Mouse (Mus musculus): ENCODE results near the gene Cdc5l. TPM values are rescaled to one million over a fixed set of nuclear protein-coding genes. Genes with fewer than 3 reads are reported as not detected.

The Cdc5l gene
- total RNA-seq (2023) = 10 to 100 TPM; 71.2 to 81.6 TPM

DNA sequence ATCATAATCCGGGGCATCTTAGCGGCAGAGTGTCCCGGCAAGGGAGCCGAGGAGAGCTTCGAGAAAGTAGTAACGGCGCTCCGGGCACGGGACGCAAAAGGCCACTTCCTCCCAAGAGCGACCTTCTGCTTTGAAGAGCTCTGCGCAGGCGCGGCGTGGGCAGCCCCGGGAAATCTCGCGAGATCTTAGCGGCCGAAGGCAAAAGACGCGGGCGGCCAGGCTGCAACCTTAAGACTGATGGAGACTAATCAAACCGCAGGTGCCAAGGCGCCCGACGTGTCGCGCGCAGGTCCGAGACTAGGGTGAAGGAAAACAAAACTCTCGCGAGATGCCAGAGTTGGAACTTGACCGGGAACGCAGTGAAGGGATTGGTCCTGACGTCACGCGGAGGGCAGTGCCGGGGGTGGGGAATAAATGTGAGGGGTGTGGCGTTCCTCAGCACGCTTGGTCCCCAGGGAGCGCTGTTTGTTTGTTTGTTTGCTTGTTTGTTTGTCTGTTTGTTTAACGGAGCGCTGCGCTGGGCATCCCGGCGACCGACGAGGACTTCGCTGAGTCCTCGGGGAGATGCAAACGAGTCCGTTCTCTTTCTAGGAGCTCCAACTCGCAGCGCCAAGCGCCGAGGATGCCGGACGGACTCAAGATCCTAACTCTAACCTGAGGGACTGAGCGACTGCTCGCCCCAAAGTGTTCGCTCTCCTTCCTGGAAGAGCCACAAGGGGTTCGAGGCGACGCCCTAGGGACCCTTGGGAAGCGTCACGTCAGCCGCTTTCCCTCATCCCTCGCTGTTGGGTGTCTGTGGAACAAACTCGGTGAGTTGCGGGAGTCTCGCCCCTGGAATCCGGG is at the start of gene Cdc5l:
TSS of gene Cdc5l (minus strand) at position 319 of the 843 bp plus-strand sequence.

DNA sequence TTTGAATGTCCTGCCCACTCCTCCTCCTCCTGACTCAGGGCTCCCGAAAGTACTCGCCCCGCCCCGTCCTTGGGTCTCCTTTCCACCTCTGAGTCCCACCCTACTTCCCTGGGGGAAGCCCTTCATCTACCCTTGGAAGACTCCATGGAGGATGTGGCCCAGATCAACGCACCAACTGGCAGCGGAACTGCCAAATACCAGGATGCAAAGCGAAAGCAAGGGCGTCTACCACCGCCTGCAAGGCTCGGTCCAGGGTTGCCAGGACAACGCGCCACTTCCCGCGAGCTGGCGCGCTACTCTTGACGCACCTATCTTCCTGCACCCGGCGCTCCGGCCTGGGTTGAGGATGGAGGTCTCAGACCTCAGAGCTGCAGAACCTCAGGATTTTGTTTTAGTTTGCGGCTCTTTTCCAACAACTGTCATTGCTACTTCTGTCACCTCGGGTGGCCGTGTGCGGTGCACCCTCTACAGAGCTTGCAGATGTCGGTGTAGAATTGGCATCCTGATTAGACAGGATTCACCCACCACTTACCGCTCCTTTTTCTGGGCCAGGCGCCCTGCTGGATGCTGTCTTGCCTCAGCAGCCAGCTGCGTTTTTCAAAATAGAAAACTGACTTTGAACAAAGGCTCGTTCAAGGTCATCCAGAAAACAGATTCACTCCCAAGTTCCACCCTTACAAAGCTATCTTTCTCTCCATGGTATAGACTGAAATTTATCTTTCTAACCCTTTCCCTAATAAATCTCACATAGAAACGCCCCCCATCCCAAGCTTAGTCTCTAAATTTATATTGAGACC is 41.3 kb upstream of the Cdc5l start, which contains the start of gene Spats1:
TSS of gene Spats1 (minus strand) at position 747 of the 797 bp plus-strand sequence.

Other genes starting within 250 kb of the Cdc5l start
- not detected for gene Spats1, start 41.7 kb upstream of the Cdc5l start, total RNA-seq (2023)
- gene Aars2, start 73.1 kb upstream of the Cdc5l start, total RNA-seq (2023) = 10 to 100 TPM; 16.8 to 19.8 TPM
- not detected for gene Tcte1, start 89.7 kb upstream of the Cdc5l start, total RNA-seq (2023)
- gene Tmem151b, start 115.9 kb upstream of the Cdc5l start, total RNA-seq (2023) = under 1 TPM in 1 of 2 experiments, not detected in 1; 0.12 TPM
- 10 to 100 TPM; 34.2 to 36.7 TPM for gene Nfkbie, start 122.0 kb upstream of the Cdc5l start, total RNA-seq (2023)
- gene Slc35b2, start 130.1 kb upstream of the Cdc5l start, total RNA-seq (2023) = 10 to 100 TPM; 24.1 to 27.2 TPM
- 1,000 to 10,000 TPM; 1,164 to 1,173 TPM for gene Hsp90ab1, start 139.5 kb upstream of the Cdc5l start, total RNA-seq (2023)
- gene Slc29a1, start 165.9 kb upstream of the Cdc5l start, total RNA-seq (2023) = 10 to 100 TPM; 36.4 to 39.0 TPM
- not detected for gene Mymx, start 168.4 kb upstream of the Cdc5l start, total RNA-seq (2023)
- gene Capn11, start 225.6 kb upstream of the Cdc5l start, total RNA-seq (2023) = 1 to 10 TPM in 1 of 2 experiments, under 1 TPM in 1; 0.86 to 1.2 TPM

All from T-cell, adult 66 days (primary cell).